Mouse (Mus musculus) limb, embryonic 10.5 days (tissue): ENCODE measurements at regions not wholly inside any gene's neighbourhood (a gene's known extent, or its start where the extent isn't known, plus 50 kb on each side); places are given as distances from the start of the nearest gene placed in this dataset.

Experiments
- DNase-seq: peaks from one replicate; pipeline ENCODE4 v3.0.0-alpha.2; 2017; ENCODE audit warnings: low spot score
- H3K27ac ChIP-seq: fragments of 300-500 bp; sonication (generic); 2 replicates; pipeline ENCODE4 v1.5.1; 2016; ENCODE audit warnings: mild to moderate bottlenecking
- H3K27me3 ChIP-seq: fragments of 300-500 bp; sonication (generic); 2 replicates; pipeline ENCODE4 v1.6.1; 2016; ENCODE audit warnings: low read depth, mild to moderate bottlenecking; ENCODE audit not compliant: poor library complexity, severe bottlenecking
- H3K36me3 ChIP-seq: fragments of 300-500 bp; sonication (generic); 2 replicates; pipeline ENCODE4 v1.6.1; 2016; ENCODE audit warnings: mild to moderate bottlenecking, moderate library complexity
- H3K4me1 ChIP-seq: fragments of 300-500 bp; sonication (generic); 2 replicates; pipeline ENCODE4 v1.6.1; 2016
- H3K4me3 ChIP-seq: fragments of 300-500 bp; sonication (generic); 2 replicates; pipeline ENCODE4 v1.5.1; 2016; ENCODE audit warnings: mild to moderate bottlenecking, moderate library complexity
- H3K9me3 ChIP-seq: fragments of 300-500 bp; sonication (generic); replicated peaks from 2 replicates; pipeline ENCODE4 v1.6.1; 2016; ENCODE audit warnings: mild to moderate bottlenecking
- WGBS: fragments of 180-500 bp; shearing (Covaris S2); methylation state at CpG from one replicate; pipeline ENCODE4 v1.1.7; 2016; 5-methylcytosine and 5-hydroxymethylcytosine counted together

GRCm38 (mm10) chr13:102595602-102596001 is 97.8 kb upstream of the Cd180 start:
- Histone ChIP-seq H3K9me3 (no peaks in the 10 kb centered on the region), H3K27me3 (peaks cover 12% of the 10 kb centered on the region), H3K36me3 (no peaks in the 10 kb centered on the region), H3K4me1 (no peaks in the 10 kb centered on the region), H3K27ac (no peak overlapping the region), H3K4me3 (no peak overlapping the region)
- peak; percentile 19 for DNase-seq
- WGBS = 94% methylated on average over 5 of the region's 5 CpGs

- DNase-seq = no peak
- Histone ChIP-seq H3K4me3 (no peak overlapping the region), H3K27me3 (peaks cover 7% of the 10 kb centered on the region), H3K4me1 (no peaks in the 10 kb centered on the region), H3K9me3 (no peaks in the 10 kb centered on the region), H3K27ac (no peak overlapping the region), H3K36me3 (no peaks in the 10 kb centered on the region)
- WGBS = 94% methylated on average over 2 of the region's 2 CpGs
Observed at GRCm38 (mm10) chr13:102596101-102596500, 97.3 kb upstream of the Cd180 start.

GRCm38 (mm10) chr13:102598181-102598580 is 95.2 kb upstream of the Cd180 start:
- no peaks in the 10 kb centered on the region for H3K9me3 ChIP-seq
- H3K27me3 ChIP-seq = no peaks in the 10 kb centered on the region
- peak; percentile 21 for DNase-seq
- H3K36me3 ChIP-seq = no peaks in the 10 kb centered on the region
- no peaks in the 10 kb centered on the region for H3K4me1 ChIP-seq
- H3K27ac ChIP-seq = no peak overlapping the region
- H3K4me3 ChIP-seq = no peak overlapping the region
- WGBS = 87% methylated on average over 5 of the region's 5 CpGs

- Histone ChIP-seq H3K36me3 (no peaks in the 10 kb centered on the region), H3K4me1 (no peaks in the 10 kb centered on the region), H3K27me3 (peaks cover 4% of the 10 kb centered on the region; the same call in 1 of the 2 replicates), H3K9me3 (no peaks in the 10 kb centered on the region), H3K4me3 (no peak overlapping the region), H3K27ac (no peak overlapping the region)
- no peak for DNase-seq
- WGBS = 63% methylated on average over 3 of the region's 3 CpGs
Observed at GRCm38 (mm10) chr13:102599602-102600001, 93.8 kb upstream of the Cd180 start.

GRCm38 (mm10) chr13:102600026-102600425 is 93.3 kb upstream of the Cd180 start:
- H3K4me1 ChIP-seq = no peaks in the 10 kb centered on the region
- DNase-seq = no peak
- H3K27me3 ChIP-seq = peaks cover 6% of the 10 kb centered on the region; the same call in 1 of the 2 replicates
- no peak overlapping the region for H3K27ac ChIP-seq
- 84% methylated on average over 4 of the region's 4 CpGs for WGBS
- no peaks in the 10 kb centered on the region for H3K36me3 ChIP-seq
- no peak overlapping the region for H3K4me3 ChIP-seq
- H3K9me3 ChIP-seq = no peaks in the 10 kb centered on the region

GRCm38 (mm10) chr13:102624461-102624860 is 68.9 kb upstream of the Cd180 start:
- H3K27me3 ChIP-seq = peaks cover 20% of the 10 kb centered on the region; the same call in 1 of the 2 replicates
- H3K4me1 ChIP-seq = peaks cover 35% of the 10 kb centered on the region
- no peak overlapping the region for H3K4me3 ChIP-seq
- peak overlapping the region; percentile 77; the same call in 1 of the 2 replicates for H3K27ac ChIP-seq
- H3K36me3 ChIP-seq = no peaks in the 10 kb centered on the region
- H3K9me3 ChIP-seq = no peaks in the 10 kb centered on the region
- peak; percentile 27 for DNase-seq
- 81% methylated on average over 2 of the region's 2 CpGs for WGBS

GRCm38 (mm10) chr13:102625171-102625835 is 68.1 kb upstream of the Cd180 start:
- H3K4me1 ChIP-seq = peaks cover 35% of the 10 kb centered on the region
- 14% methylated on average over 8 of the region's 8 CpGs for WGBS
- peak; percentile 85 for DNase-seq
- H3K27ac ChIP-seq = peak overlapping the region; percentile 77
- peaks cover 28% of the 10 kb centered on the region; the same call in 1 of the 2 replicates for H3K27me3 ChIP-seq
- H3K9me3 ChIP-seq = no peaks in the 10 kb centered on the region
- H3K4me3 ChIP-seq = peak overlapping the region; percentile 13
- H3K36me3 ChIP-seq = no peaks in the 10 kb centered on the region

- Histone ChIP-seq H3K4me3 (peak overlapping the region; percentile 13), H3K4me1 (peaks cover 35% of the 10 kb centered on the region), H3K36me3 (no peaks in the 10 kb centered on the region), H3K27me3 (peaks cover 32% of the 10 kb centered on the region; the same call in 1 of the 2 replicates), H3K27ac (peak overlapping the region; percentile 77), H3K9me3 (no peaks in the 10 kb centered on the region)
- WGBS = 11% methylated on average over 5 of the region's 5 CpGs
- peak; percentile 57 for DNase-seq
Observed at GRCm38 (mm10) chr13:102625836-102626340, 67.5 kb upstream of the Cd180 start.

GRCm38 (mm10) chr13:102627786-102628185 is 65.6 kb upstream of the Cd180 start:
- Histone ChIP-seq H3K27ac (no peak overlapping the region), H3K4me3 (no peak overlapping the region), H3K9me3 (no peaks in the 10 kb centered on the region), H3K27me3 (peaks cover 36% of the 10 kb centered on the region), H3K4me1 (peaks cover 35% of the 10 kb centered on the region), H3K36me3 (no peaks in the 10 kb centered on the region)
- WGBS = 72% methylated on average over 4 of the region's 4 CpGs
- peak; percentile 25 for DNase-seq

- Histone ChIP-seq H3K4me3 (no peak overlapping the region), H3K9me3 (no peaks in the 10 kb centered on the region), H3K27me3 (peaks cover 42% of the 10 kb centered on the region), H3K36me3 (no peaks in the 10 kb centered on the region), H3K27ac (no peak overlapping the region), H3K4me1 (peaks cover 35% of the 10 kb centered on the region)
- no peak for DNase-seq
- 81% methylated on average over 7 of the region's 7 CpGs for WGBS
Observed at GRCm38 (mm10) chr13:102629176-102629575, 64.2 kb upstream of the Cd180 start.

- DNase-seq = no peak
- Histone ChIP-seq H3K4me1 (no peaks in the 10 kb centered on the region), H3K9me3 (no peaks in the 10 kb centered on the region), H3K4me3 (no peak overlapping the region), H3K27ac (no peak overlapping the region), H3K36me3 (no peaks in the 10 kb centered on the region), H3K27me3 (peaks cover 40% of the 10 kb centered on the region)
- WGBS = 94% methylated on average over 10 of the region's 10 CpGs
Observed at GRCm38 (mm10) chr13:102634236-102634957, 59.0 kb upstream of the Cd180 start.

- no peak overlapping the region for H3K27ac ChIP-seq
- H3K27me3 ChIP-seq = peaks cover 42% of the 10 kb centered on the region
- no peaks in the 10 kb centered on the region for H3K9me3 ChIP-seq
- no peaks in the 10 kb centered on the region for H3K36me3 ChIP-seq
- WGBS = 92% methylated on average over 8 of the region's 8 CpGs
- peak; percentile 27 for DNase-seq
- H3K4me3 ChIP-seq = no peak overlapping the region
- no peaks in the 10 kb centered on the region for H3K4me1 ChIP-seq
Observed at GRCm38 (mm10) chr13:102636032-102636431, 57.3 kb upstream of the Cd180 start.

GRCm38 (mm10) chr13:102637059-102637458 is 56.3 kb upstream of the Cd180 start:
- H3K27me3 ChIP-seq = peaks cover 52% of the 10 kb centered on the region
- H3K4me1 ChIP-seq = no peaks in the 10 kb centered on the region
- no peaks in the 10 kb centered on the region for H3K9me3 ChIP-seq
- no peaks in the 10 kb centered on the region for H3K36me3 ChIP-seq
- WGBS = 36% methylated on average over 5 of the region's 5 CpGs
- H3K27ac ChIP-seq = no peak overlapping the region
- H3K4me3 ChIP-seq = no peak overlapping the region
- DNase-seq = peak; percentile 22
